Mouse (Mus musculus) myocyte (in vitro differentiated cells): ENCODE measurements around the gene Gorab.

Experiments used
- E2F4 ChIP-seq: IDR thresholded peaks from one replicate; pipeline ENCODE4 v1.6.1; 2011; ENCODE audit warnings: mild to moderate bottlenecking, control low read depth, moderate library complexity; ENCODE audit not compliant: insufficient read depth
- MAX ChIP-seq: IDR thresholded peaks from one replicate; pipeline ENCODE4 v1.6.1; 2011; ENCODE audit warnings: low read depth, mild to moderate bottlenecking, control low read depth
- MYOD1 ChIP-seq, 3 experiments: IDR thresholded peaks; one replicate each; pipeline ENCODE4 v1.6.1; 2011; ENCODE audit warnings: control low read depth in 2 of 3, low read depth in 2 of 3, mild to moderate bottlenecking in 2 of 3, moderate library complexity in 1 of 3; ENCODE audit not compliant: insufficient read length in 2 of 3, control insufficient read depth in 1 of 3
- MYOG ChIP-seq, 3 experiments: IDR thresholded peaks; one replicate each; pipeline ENCODE4 v1.6.1; 2011; ENCODE audit warnings: control low read depth in 2 of 3, low read depth in 2 of 3, mild to moderate bottlenecking in 2 of 3; ENCODE audit not compliant: insufficient read length in 2 of 3, control insufficient read depth in 1 of 3, insufficient read depth in 1 of 3
- POLR2A ChIP-seq: IDR thresholded peaks from one replicate; pipeline ENCODE4 v1.6.1; 2011; ENCODE audit warnings: low read depth, mild to moderate bottlenecking, control low read depth, moderate library complexity; ENCODE audit not compliant: insufficient read length
- SRF ChIP-seq: IDR thresholded peaks from one replicate; pipeline ENCODE4 v1.6.1; 2011; ENCODE audit warnings: low read depth; ENCODE audit not compliant: control insufficient read depth, insufficient read length
- TCF12 ChIP-seq: IDR thresholded peaks from one replicate; pipeline ENCODE4 v1.6.1; 2011; ENCODE audit warnings: mild to moderate bottlenecking, control low read depth; ENCODE audit not compliant: poor library complexity, insufficient read depth, severe bottlenecking
- TCF3 ChIP-seq: IDR thresholded peaks from one replicate; pipeline ENCODE4 v1.6.1; 2011; ENCODE audit warnings: low read depth, control low read depth; ENCODE audit not compliant: insufficient read length
- USF1 ChIP-seq: IDR thresholded peaks from one replicate; pipeline ENCODE4 v1.6.1; 2011; ENCODE audit warnings: low read depth, mild to moderate bottlenecking, control low read depth, moderate library complexity

DNA sequence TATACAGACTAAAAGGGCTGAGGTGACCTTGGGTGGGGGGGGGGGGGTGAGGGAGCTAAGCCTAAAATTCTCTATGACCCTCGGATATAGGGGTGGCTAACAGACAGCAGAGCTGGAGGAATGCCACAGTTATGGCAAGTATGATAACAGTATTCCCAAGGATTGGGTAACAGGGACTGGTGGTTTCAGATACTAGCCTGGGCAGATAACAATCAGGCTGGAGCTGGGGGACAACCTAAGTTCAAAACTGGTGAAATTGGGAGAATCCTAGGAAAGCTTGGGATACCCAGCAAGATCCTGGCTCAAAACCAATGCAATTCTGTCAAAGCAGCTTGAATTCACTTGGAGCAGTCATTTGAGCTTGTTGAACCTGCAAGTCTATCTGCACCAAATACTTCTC, 22.9 kb downstream of the Gorab start:
- no peak for TF ChIP-seq MYOG (IDR thresholded peaks at IDR 0.05; ENCODE audit: control insufficient read depth in 1 of 3, insufficient read depth in 1 of 3, insufficient read length in 2 of 3, low read depth in 2 of 3)
- no peak for TF ChIP-seq POLR2A
- TF ChIP-seq USF1 = no peak
- TF ChIP-seq TCF12 = no peak
- TF ChIP-seq MYOD1 (IDR thresholded peaks at IDR 0.05; ENCODE audit: control insufficient read depth in 1 of 3, insufficient read length in 2 of 3, low read depth in 2 of 3) = no peak
- no peak for TF ChIP-seq E2F4
- TF ChIP-seq TCF3 = no peak
- TF ChIP-seq MAX = no peak
- TF ChIP-seq SRF = no peak
